Mouse (Mus musculus) liver, embryonic 11.5 days (tissue): ENCODE measurements around the gene Arntl. TPM values are rescaled to one million over a fixed set of nuclear protein-coding genes. Genes with fewer than 3 reads are reported as not detected.

Experiments used
- ATAC-seq: fragments of 200-750 bp; cut with Nextera tagmentation; replicated peaks from 2 replicates; pipeline ENCODE4 v1.8.0; 2017; ENCODE audit warnings: moderate number of reproducible peaks, mild to moderate bottlenecking, moderate TSS enrichment, moderate library complexity; ENCODE audit not compliant: low FRiP score
- DNase-seq: peaks from one replicate; pipeline ENCODE4 v3.0.0-alpha.2; 2017; ENCODE audit warnings: low spot score
- H3K27ac ChIP-seq: fragments of 300-500 bp; sonication (generic); 2 replicates; pipeline ENCODE4 v1.5.1; 2014; ENCODE audit warnings: mild to moderate bottlenecking, low read depth, low read length, control low read depth
- H3K27me3 ChIP-seq: fragments of 300-500 bp; sonication (generic); replicated peaks from 2 replicates; pipeline ENCODE4 v1.6.1; 2014; ENCODE audit warnings: low read length, mixed read lengths; ENCODE audit not compliant: control insufficient read depth, insufficient read depth
- H3K36me3 ChIP-seq: fragments of 300-500 bp; sonication (generic); 2 replicates; pipeline ENCODE4 v1.6.1; 2014; ENCODE audit warnings: mild to moderate bottlenecking, low read length, moderate library complexity, mixed read lengths; ENCODE audit not compliant: control insufficient read depth, insufficient read depth
- H3K4me1 ChIP-seq: fragments of 300-500 bp; sonication (generic); replicated peaks from 2 replicates; pipeline ENCODE4 v1.6.1; 2014; ENCODE audit warnings: low read length, mixed read lengths; ENCODE audit not compliant: control insufficient read depth, insufficient read depth
- H3K4me2 ChIP-seq: fragments of 300-500 bp; sonication (generic); 2 replicates; pipeline ENCODE4 v1.6.1; 2014; ENCODE audit warnings: mild to moderate bottlenecking, control low read depth, moderate library complexity
- H3K4me3 ChIP-seq: fragments of 300-500 bp; sonication (generic); 2 replicates; pipeline ENCODE4 v1.5.1; 2014; ENCODE audit warnings: low read depth, low read length, control low read depth
- H3K9ac ChIP-seq: fragments of 300-500 bp; sonication (generic); 2 replicates; pipeline ENCODE4 v1.6.1; 2014; ENCODE audit warnings: low read depth, low read length, control low read depth
- H3K9me3 ChIP-seq: fragments of 300-500 bp; sonication (generic); 2 replicates; pipeline ENCODE4 v1.6.1; 2016; ENCODE audit warnings: low read length, inconsistent platforms, mixed read lengths; ENCODE audit not compliant: control insufficient read depth
- WGBS: fragments of 180-500 bp; shearing (Covaris S2); extraction: QIAGEN DNeasy Blood & Tissue Kit; methylation state at CpG from one replicate; pipeline ENCODE4 v1.1.7; 2014; 5-methylcytosine and 5-hydroxymethylcytosine counted together
- polyA plus RNA-seq: library from polyadenylated mRNA; unstranded; fragments of >200 nt; fragmentation: Nextera tagmentation; extraction: Ambion mirVana; gene quantifications from 2 replicates; pipeline ENCODE4 v1.2.1, GENCODE M21; 2014

Arntl gene
- polyA plus RNA-seq, 1 experiment from 2014 or later = 8.4 TPM

GRCm38 (mm10) chr7:113219416-113219815 is 12.2 kb downstream of the Arntl start:
- DNase-seq = peak; percentile 38
- no peak for ATAC-seq
- Histone ChIP-seq H3K4me1 (no peaks in the 10 kb centered on the region), H3K4me2 (no peak overlapping the region), H3K4me3 (no peak overlapping the region), H3K9ac (no peak overlapping the region), H3K36me3 (no peaks in the 10 kb centered on the region), H3K27ac (no peak overlapping the region), H3K9me3 (no peaks in the 10 kb centered on the region), H3K27me3 (no peaks in the 10 kb centered on the region)
- 67% methylated on average over 13 of the region's 13 CpGs for WGBS

GRCm38 (mm10) chr7:113219864-113220263 is 12.6 kb downstream of the Arntl start:
- Histone ChIP-seq H3K9me3 (no peaks in the 10 kb centered on the region), H3K4me1 (no peaks in the 10 kb centered on the region), H3K36me3 (no peaks in the 10 kb centered on the region), H3K4me2 (no peak overlapping the region), H3K27ac (no peak overlapping the region), H3K9ac (no peak overlapping the region), H3K4me3 (no peak overlapping the region), H3K27me3 (no peaks in the 10 kb centered on the region)
- 81% methylated on average over 3 of the region's 3 CpGs for WGBS
- DNase-seq (no peak), ATAC-seq (no peak)

- H3K27me3 ChIP-seq = no peaks in the 10 kb centered on the region
- H3K4me2 ChIP-seq = no peak overlapping the region
- no peak overlapping the region for H3K4me3 ChIP-seq
- H3K36me3 ChIP-seq = no peaks in the 10 kb centered on the region
- H3K27ac ChIP-seq = no peak overlapping the region
- H3K9me3 ChIP-seq = no peaks in the 10 kb centered on the region
- no peaks in the 10 kb centered on the region for H3K4me1 ChIP-seq
- H3K9ac ChIP-seq = no peak overlapping the region
- DNase-seq = no peak
- 71% methylated on average over 6 of the region's 6 CpGs for WGBS
- no peak for ATAC-seq
Observed at GRCm38 (mm10) chr7:113220691-113221238, 13.5 kb downstream of the Arntl start.

GRCm38 (mm10) chr7:113222821-113223220 is 15.6 kb downstream of the Arntl start:
- Histone ChIP-seq H3K27ac (no peak overlapping the region), H3K4me3 (no peak overlapping the region), H3K36me3 (no peaks in the 10 kb centered on the region), H3K4me1 (no peaks in the 10 kb centered on the region), H3K27me3 (no peaks in the 10 kb centered on the region), H3K9ac (no peak overlapping the region), H3K9me3 (no peaks in the 10 kb centered on the region), H3K4me2 (no peak overlapping the region)
- WGBS = 78% methylated on average over 5 of the region's 5 CpGs
- ATAC-seq (no peak), DNase-seq (no peak)

GRCm38 (mm10) chr7:113224620-113225019 is 17.4 kb downstream of the Arntl start:
- 77% methylated on average over 1 of the region's 1 CpGs for WGBS
- H3K9ac ChIP-seq = no peak overlapping the region
- no peak for ATAC-seq
- H3K4me3 ChIP-seq = no peak overlapping the region
- no peaks in the 10 kb centered on the region for H3K4me1 ChIP-seq
- no peaks in the 10 kb centered on the region for H3K27me3 ChIP-seq
- no peaks in the 10 kb centered on the region for H3K36me3 ChIP-seq
- DNase-seq = no peak
- H3K4me2 ChIP-seq = no peak overlapping the region
- H3K9me3 ChIP-seq = no peaks in the 10 kb centered on the region
- H3K27ac ChIP-seq = no peak overlapping the region

GRCm38 (mm10) chr7:113228498-113228897 is 21.2 kb downstream of the Arntl start:
- no peak overlapping the region for H3K9ac ChIP-seq
- H3K4me1 ChIP-seq = no peaks in the 10 kb centered on the region
- H3K4me3 ChIP-seq = no peak overlapping the region
- H3K36me3 ChIP-seq = no peaks in the 10 kb centered on the region
- H3K27ac ChIP-seq = no peak overlapping the region
- no peak for ATAC-seq
- DNase-seq = no peak
- 66% methylated on average over 6 of the region's 6 CpGs for WGBS
- no peak overlapping the region for H3K4me2 ChIP-seq
- no peaks in the 10 kb centered on the region for H3K9me3 ChIP-seq
- no peaks in the 10 kb centered on the region for H3K27me3 ChIP-seq

- ATAC-seq (no peak), DNase-seq (no peak)
- Histone ChIP-seq H3K36me3 (no peaks in the 10 kb centered on the region), H3K27ac (no peak overlapping the region), H3K9me3 (no peaks in the 10 kb centered on the region), H3K4me2 (no peak overlapping the region), H3K27me3 (no peaks in the 10 kb centered on the region), H3K9ac (no peak overlapping the region), H3K4me1 (no peaks in the 10 kb centered on the region), H3K4me3 (no peak overlapping the region)
- 83% methylated on average over 8 of the region's 8 CpGs for WGBS
Observed at GRCm38 (mm10) chr7:113236135-113236534, 28.9 kb downstream of the Arntl start.

- Histone ChIP-seq H3K27ac (no peak overlapping the region), H3K27me3 (no peaks in the 10 kb centered on the region), H3K4me1 (no peaks in the 10 kb centered on the region), H3K4me3 (no peak overlapping the region), H3K4me2 (no peak overlapping the region), H3K9ac (no peak overlapping the region), H3K36me3 (no peaks in the 10 kb centered on the region), H3K9me3 (no peaks in the 10 kb centered on the region)
- WGBS = 73% methylated on average over 6 of the region's 6 CpGs
- ATAC-seq = no peak
- DNase-seq = no peak
Observed at GRCm38 (mm10) chr7:113238365-113238764, 31.1 kb downstream of the Arntl start.

- H3K4me1 ChIP-seq = no peaks in the 10 kb centered on the region
- no peaks in the 10 kb centered on the region for H3K36me3 ChIP-seq
- no peak overlapping the region for H3K27ac ChIP-seq
- H3K9me3 ChIP-seq = no peaks in the 10 kb centered on the region
- no peak overlapping the region for H3K4me3 ChIP-seq
- no peaks in the 10 kb centered on the region for H3K27me3 ChIP-seq
- no peak overlapping the region for H3K4me2 ChIP-seq
- ATAC-seq = no peak
- no peak overlapping the region for H3K9ac ChIP-seq
- WGBS = 60% methylated on average over 4 of the region's 4 CpGs
- no peak for DNase-seq
Observed at GRCm38 (mm10) chr7:113239448-113240130, 32.3 kb downstream of the Arntl start.
